Mouse (Mus musculus) ovary, adult 2 months (tissue): ENCODE data around the gene Rhbdf2. TPM values are rescaled to one million over a fixed set of nuclear protein-coding genes. Genes with fewer than 3 reads are reported as not detected.

ENCODE experiments used
- polyA plus RNA-seq: library from polyadenylated mRNA; depleted of rRNA; stranded (reverse); fragments of >200 nt; gene quantifications from 2 replicates; pipeline ENCODE4 v1.2.3, GENCODE M21; 2012; rRNA removed

Gene Rhbdf2
- polyA plus RNA-seq: 94.1 and 97.8 TPM in 2 replicates

DNA sequence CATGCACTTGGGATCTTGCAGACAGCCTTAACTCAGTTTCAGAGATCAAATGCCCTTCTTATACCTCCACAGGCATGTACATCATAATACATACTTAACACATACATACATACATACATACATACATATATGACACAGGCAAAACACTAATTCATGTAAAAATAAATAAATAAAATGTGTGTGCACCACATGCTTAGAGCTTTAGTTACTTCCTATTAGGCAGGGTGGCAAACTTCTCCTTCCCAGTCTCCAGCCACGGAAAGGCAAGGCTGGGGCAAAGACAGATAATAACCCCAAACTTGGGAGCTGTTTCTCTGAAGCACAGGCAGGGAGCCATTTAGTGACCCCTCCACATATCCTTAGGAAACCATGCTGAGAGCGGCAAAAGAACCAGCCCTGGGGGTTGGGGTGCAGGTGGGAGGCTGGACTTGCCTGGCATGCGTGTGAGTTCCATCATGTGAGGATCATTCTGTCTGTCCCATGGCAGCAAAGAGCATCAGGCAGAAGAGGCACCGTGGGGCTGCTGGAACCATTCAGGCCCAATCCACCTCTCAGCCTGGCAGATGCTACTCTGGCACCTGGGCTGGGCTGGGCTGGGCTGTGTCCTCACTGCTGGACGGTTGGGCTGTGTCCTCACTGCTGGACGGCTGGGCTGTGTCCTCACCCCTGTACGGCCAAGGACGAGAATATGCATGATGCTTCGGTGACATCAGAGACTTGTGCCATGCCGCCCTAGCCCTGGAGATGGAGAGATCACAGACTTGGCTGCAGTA, at the start of gene Rhbdf2:
TSS of gene Rhbdf2 (minus strand) at position 721 of the 773 bp plus-strand sequence.

DNA sequence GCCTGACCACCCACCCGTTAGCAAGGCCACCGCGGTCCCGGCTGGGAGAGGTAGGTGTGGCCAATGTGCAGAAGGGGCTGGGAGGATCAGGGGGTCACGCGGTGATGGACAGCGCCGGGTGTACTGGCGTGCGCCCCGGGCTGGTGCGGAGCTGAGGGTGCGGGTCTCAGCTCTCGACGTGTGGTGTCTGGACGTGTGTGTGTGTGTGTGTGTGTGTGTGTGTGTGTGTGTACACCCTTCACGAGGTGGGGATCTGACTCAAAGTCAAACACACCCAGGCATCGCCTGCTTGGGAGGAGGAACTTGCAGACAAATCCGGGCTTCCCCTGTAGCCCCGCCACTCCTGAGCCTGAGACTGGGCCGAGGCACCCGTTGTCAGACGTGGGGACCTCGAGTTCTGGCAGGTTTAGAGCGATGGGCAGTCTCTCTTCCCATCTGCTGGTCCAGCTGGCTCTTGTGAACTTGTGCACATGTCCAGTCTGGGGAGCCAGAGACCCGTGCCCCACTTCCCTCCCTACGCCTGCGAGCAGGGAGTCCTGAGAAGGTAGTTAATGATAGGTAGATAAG, 27.5 kb upstream of the Rhbdf2 start, which contains the start of gene Cygb:
TSS of gene Cygb (minus strand) at position 59 of the 567 bp plus-strand sequence.

GRCm38 (mm10) chr11:116653234-116653633, 26.4 kb upstream of the Rhbdf2 start, which contains the start of gene Prcd:
TSS of gene Prcd (plus strand) at chr11:116653534.

DNA sequence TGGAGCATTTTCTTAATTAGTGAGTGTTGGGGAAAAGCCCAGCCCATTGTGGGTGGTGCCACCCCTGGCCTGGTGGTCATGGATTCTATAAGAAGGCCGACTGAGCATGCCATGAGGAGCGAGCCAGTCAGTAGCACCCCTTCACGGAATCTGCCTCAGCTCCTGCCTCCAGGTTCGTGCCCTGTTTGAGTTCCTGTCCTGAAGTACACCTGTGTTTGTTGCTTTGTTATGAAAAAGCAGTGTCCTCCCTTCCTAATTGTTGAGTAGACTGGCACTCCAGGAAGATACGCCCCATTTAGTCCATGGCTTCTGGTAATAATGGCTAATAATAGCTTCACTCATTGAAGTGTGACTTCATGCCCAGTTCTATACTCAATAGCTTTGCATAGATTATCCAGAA, 40.5 kb downstream of the Rhbdf2 start, which contains the start of gene Aanat:
TSS of gene Aanat (plus strand) at position 123 of the 400 bp plus-strand sequence.

GRCm38 (mm10) chr11:116581376-116581814, 45.4 kb downstream of the Rhbdf2 start, which contains the start of gene Ube2o:
TSS of gene Ube2o (minus strand) at chr11:116581447.

Other genes with a start within 250 kb of the Rhbdf2 start
- 5.1 and 6.4 TPM in 2 replicates for gene Rnf157, start 214.0 kb downstream of the Rhbdf2 start, polyA plus RNA-seq
- 145 and 174 TPM in 2 replicates for gene Ubald2, start 192.9 kb downstream of the Rhbdf2 start, polyA plus RNA-seq
- gene Qrich2, start 160.8 kb downstream of the Rhbdf2 start, polyA plus RNA-seq: 0.93 and 1.9 TPM in 2 replicates
- gene Prpsap1, start 132.8 kb downstream of the Rhbdf2 start, polyA plus RNA-seq: 218 and 285 TPM in 2 replicates
- gene Sphk1, start 96.1 kb downstream of the Rhbdf2 start, polyA plus RNA-seq: 31.4 and 33.0 TPM in 2 replicates
- 43.3 and 43.5 TPM in 2 replicates for gene Ube2o, start 45.6 kb downstream of the Rhbdf2 start, polyA plus RNA-seq
- 0.16 and 0.44 TPM in 2 replicates for gene Aanat, start 40.6 kb downstream of the Rhbdf2 start, polyA plus RNA-seq
- gene Prcd, start 26.5 kb upstream of the Rhbdf2 start, polyA plus RNA-seq: 19.7 and 23.3 TPM in 2 replicates
- gene Cygb, start 27.3 kb upstream of the Rhbdf2 start, polyA plus RNA-seq: 128 and 135 TPM in 2 replicates
- 0.10 and 0.24 TPM in 2 replicates for gene St6galnac1, start 148.5 kb upstream of the Rhbdf2 start, polyA plus RNA-seq
- 110 and 217 TPM in 2 replicates for gene Mxra7, start 201.0 kb upstream of the Rhbdf2 start, polyA plus RNA-seq
- gene Mettl23, start 216.3 kb upstream of the Rhbdf2 start, polyA plus RNA-seq: 21.8 and 22.7 TPM in 2 replicates
- gene Jmjd6, start 216.4 kb upstream of the Rhbdf2 start, polyA plus RNA-seq: 34.6 and 37.0 TPM in 2 replicates
- gene Mfsd11, start 225.4 kb upstream of the Rhbdf2 start, polyA plus RNA-seq: 32.6 and 33.4 TPM in 2 replicates
- gene Srsf2, start 226.1 kb upstream of the Rhbdf2 start, polyA plus RNA-seq: 1,242 and 1,559 TPM in 2 replicates